Mouse (Mus musculus) neural tube, embryonic 11.5 days (tissue): ENCODE measurements around the gene Parp14. TPM values are rescaled to one million over a fixed set of nuclear protein-coding genes. Genes with fewer than 3 reads are reported as not detected.
A peak's percentile ranks its signal among the peaks of the same experiment; 100 is the strongest.

Source experiments
- ATAC-seq: fragments of 200-750 bp; cut with Nextera tagmentation; 2 replicates; pipeline ENCODE4 v1.8.0; 2017; ENCODE audit warnings: moderate number of reproducible peaks, mild to moderate bottlenecking, moderate TSS enrichment, moderate library complexity; ENCODE audit not compliant: insufficient read depth, low FRiP score, low TSS enrichment
- DNase-seq: peaks from one replicate; pipeline ENCODE4 v3.0.0-alpha.2; 2015; ENCODE audit warnings: low spot score
- H3K27ac ChIP-seq: fragments of 300-500 bp; sonication (generic); 2 replicates; pipeline ENCODE4 v1.5.1; 2014; ENCODE audit warnings: low read depth, mild to moderate bottlenecking, low read length
- H3K27me3 ChIP-seq: fragments of 300-500 bp; sonication (generic); 2 replicates; pipeline ENCODE4 v1.6.1; 2014; ENCODE audit warnings: mild to moderate bottlenecking, low read length, mixed read lengths; ENCODE audit not compliant: control insufficient read depth, insufficient read depth
- H3K36me3 ChIP-seq: fragments of 300-500 bp; sonication (generic); 2 replicates; pipeline ENCODE4 v1.6.1; 2014; ENCODE audit warnings: mild to moderate bottlenecking, low read length, moderate library complexity, mixed read lengths; ENCODE audit not compliant: control insufficient read depth, insufficient read depth
- H3K4me1 ChIP-seq: fragments of 300-500 bp; sonication (generic); 2 replicates; pipeline ENCODE4 v1.6.1; 2014; ENCODE audit warnings: low read length, mixed read lengths; ENCODE audit not compliant: control insufficient read depth, insufficient read depth
- H3K4me2 ChIP-seq: fragments of 300-500 bp; sonication (generic); 2 replicates; pipeline ENCODE4 v1.6.1; 2014; ENCODE audit warnings: low read depth, mild to moderate bottlenecking, moderate library complexity
- H3K4me3 ChIP-seq: fragments of 300-500 bp; sonication (generic); 2 replicates; pipeline ENCODE4 v1.5.1; 2014; ENCODE audit warnings: low read depth, low read length
- H3K9ac ChIP-seq: fragments of 300-500 bp; sonication (generic); 2 replicates; pipeline ENCODE4 v1.6.1; 2014; ENCODE audit warnings: mild to moderate bottlenecking, low read length
- H3K9me3 ChIP-seq: fragments of 300-500 bp; sonication (generic); 2 replicates; pipeline ENCODE4 v1.6.1; 2016; ENCODE audit warnings: low read length; ENCODE audit not compliant: control insufficient read depth
- WGBS: fragments of 180-500 bp; shearing (Covaris S2); extraction: QIAGEN DNeasy Blood & Tissue Kit; methylation state at CpG from one replicate; pipeline ENCODE4 v1.1.7; 2014; 5-methylcytosine and 5-hydroxymethylcytosine counted together
- polyA plus RNA-seq: library from polyadenylated mRNA; unstranded; fragments of >200 nt; fragmentation: Nextera tagmentation; extraction: Ambion mirVana; gene quantifications from 2 replicates; pipeline ENCODE4 v1.2.1, GENCODE M21; 2014

The Parp14 gene
- polyA plus RNA-seq, 1 experiment from 2014 or later, result 0.19 TPM

- no peak overlapping the region for H3K4me2 ChIP-seq
- no peaks in the 10 kb centered on the region for H3K4me1 ChIP-seq
- ATAC-seq (no peak), DNase-seq (no peak)
- H3K4me3 ChIP-seq, result no peak overlapping the region
- H3K9me3 ChIP-seq, result no peaks in the 10 kb centered on the region
- H3K9ac ChIP-seq, result no peak overlapping the region
- H3K36me3 ChIP-seq, result no peaks in the 10 kb centered on the region
- 93% methylated on average over 18 of the region's 18 CpGs for WGBS
- H3K27me3 ChIP-seq, result no peaks in the 10 kb centered on the region
- H3K27ac ChIP-seq, result no peak overlapping the region
These were observed 14.6 kb downstream of the Parp14 start for GRCm38 (mm10) chr16:35856766-35857165.

GRCm38 (mm10) chr16:35855846-35856245 lies 15.5 kb downstream of the Parp14 start:
- no peak for DNase-seq

GRCm38 (mm10) chr16:35847138-35847537 lies 24.2 kb downstream of the Parp14 start:
- Histone ChIP-seq H3K4me2 (no peak overlapping the region), H3K4me3 (no peak overlapping the region)

More at GRCm38 (mm10) chr16:35855846-35856245, 15.5 kb downstream of the Parp14 start:
- Histone ChIP-seq H3K9ac (no peak overlapping the region), H3K4me2 (no peak overlapping the region), H3K36me3 (no peaks in the 10 kb centered on the region), H3K4me3 (no peak overlapping the region), H3K9me3 (no peaks in the 10 kb centered on the region), H3K27me3 (no peaks in the 10 kb centered on the region), H3K4me1 (no peaks in the 10 kb centered on the region), H3K27ac (no peak overlapping the region)
- 86% methylated on average over 4 of the region's 4 CpGs for WGBS
- ATAC-seq, result no peak

GRCm38 (mm10) chr16:35839680-35840079 lies 31.7 kb downstream of the Parp14 start:
- 36% methylated on average over 1 of the region's 1 CpGs for WGBS
- DNase-seq, result peak; percentile 20
- H3K9ac ChIP-seq, result no peak overlapping the region
- no peaks in the 10 kb centered on the region for H3K27me3 ChIP-seq
- H3K36me3 ChIP-seq, result no peaks in the 10 kb centered on the region
- H3K9me3 ChIP-seq, result no peaks in the 10 kb centered on the region
- H3K4me1 ChIP-seq, result no peaks in the 10 kb centered on the region
- no peak overlapping the region for H3K4me2 ChIP-seq
- H3K4me3 ChIP-seq, result no peak overlapping the region
- no peak overlapping the region for H3K27ac ChIP-seq
- ATAC-seq, result no peak

More at GRCm38 (mm10) chr16:35847138-35847537, 24.2 kb downstream of the Parp14 start:
- no peak for ATAC-seq
- Histone ChIP-seq H3K27me3 (no peaks in the 10 kb centered on the region), H3K9ac (no peak overlapping the region), H3K9me3 (no peaks in the 10 kb centered on the region), H3K4me1 (no peaks in the 10 kb centered on the region), H3K36me3 (no peaks in the 10 kb centered on the region), H3K27ac (no peak overlapping the region)
- DNase-seq, result no peak

- H3K9me3 ChIP-seq, result no peaks in the 10 kb centered on the region
- no peak overlapping the region for H3K4me2 ChIP-seq
- no peaks in the 10 kb centered on the region for H3K27me3 ChIP-seq
- no peak overlapping the region for H3K9ac ChIP-seq
- no peak overlapping the region for H3K27ac ChIP-seq
- H3K36me3 ChIP-seq, result no peaks in the 10 kb centered on the region
- 93% methylated on average over 8 of the region's 8 CpGs for WGBS
- no peaks in the 10 kb centered on the region for H3K4me1 ChIP-seq
- DNase-seq (no peak), ATAC-seq (no peak)
- H3K4me3 ChIP-seq, result no peak overlapping the region
These were observed 36.7 kb downstream of the Parp14 start for GRCm38 (mm10) chr16:35834653-35835052.

GRCm38 (mm10) chr16:35832926-35833325 lies 38.4 kb downstream of the Parp14 start:
- Histone ChIP-seq H3K9ac (no peak overlapping the region), H3K27me3 (no peaks in the 10 kb centered on the region), H3K4me3 (no peak overlapping the region), H3K9me3 (no peaks in the 10 kb centered on the region), H3K36me3 (no peaks in the 10 kb centered on the region), H3K27ac (no peak overlapping the region), H3K4me1 (no peaks in the 10 kb centered on the region), H3K4me2 (no peak overlapping the region)
- DNase-seq (no peak), ATAC-seq (no peak)
- WGBS, result 80% methylated on average over 3 of the region's 3 CpGs

- no peak for DNase-seq
- Histone ChIP-seq H3K4me1 (no peaks in the 10 kb centered on the region), H3K4me3 (no peak overlapping the region), H3K36me3 (no peaks in the 10 kb centered on the region; the same call in 1 of the 2 replicates), H3K9me3 (no peaks in the 10 kb centered on the region), H3K4me2 (no peak overlapping the region), H3K27ac (no peak overlapping the region), H3K9ac (no peak overlapping the region), H3K27me3 (no peaks in the 10 kb centered on the region)
- ATAC-seq, result no peak
- WGBS, result 36% methylated on average over 7 of the region's 7 CpGs
These were observed 41.3 kb downstream of the Parp14 start for GRCm38 (mm10) chr16:35829999-35830398.

GRCm38 (mm10) chr16:35817255-35818089 lies 53.9 kb downstream of the Parp14 start:
- WGBS, result 42% methylated on average over 13 of the region's 13 CpGs
- no peak overlapping the region for H3K4me2 ChIP-seq
- H3K27me3 ChIP-seq, result no peaks in the 10 kb centered on the region
- H3K36me3 ChIP-seq, result no peaks in the 10 kb centered on the region
- ATAC-seq (peak; percentile 63), DNase-seq (peak; percentile 86)
- H3K27ac ChIP-seq, result no peak overlapping the region
- H3K9me3 ChIP-seq, result no peaks in the 10 kb centered on the region
- no peak overlapping the region for H3K9ac ChIP-seq
- H3K4me1 ChIP-seq, result no peaks in the 10 kb centered on the region
- no peak overlapping the region for H3K4me3 ChIP-seq

GRCm38 (mm10) chr16:35813119-35813518 lies 58.2 kb downstream of the Parp14 start:
- Histone ChIP-seq H3K36me3 (no peaks in the 10 kb centered on the region), H3K4me1 (no peaks in the 10 kb centered on the region), H3K9me3 (no peaks in the 10 kb centered on the region), H3K4me2 (no peak overlapping the region), H3K27ac (no peak overlapping the region), H3K27me3 (no peaks in the 10 kb centered on the region), H3K9ac (no peak overlapping the region), H3K4me3 (no peak overlapping the region)
- 63% methylated on average over 3 of the region's 3 CpGs for WGBS
- ATAC-seq (no peak), DNase-seq (no peak)
